Mouse (Mus musculus) testis, adult 2 months (tissue): ENCODE measurements around the gene Ivd.

Experiments
- CTCF ChIP-seq: fragments of 200-500 bp; IDR thresholded peaks from 2 replicates; pipeline ENCODE4 v1.5.1; 2012; ENCODE audit warnings: low read depth, mild to moderate bottlenecking, inconsistent platforms, low read length, moderate library complexity; ENCODE audit not compliant: control insufficient read depth, insufficient read depth, insufficient replicate concordance
- POLR2A ChIP-seq: fragments of 200-500 bp; IDR thresholded peaks from 2 replicates; pipeline ENCODE4 v1.6.1; 2012; ENCODE audit warnings: low read depth, mild to moderate bottlenecking, inconsistent platforms, low read length, moderate library complexity; ENCODE audit not compliant: control insufficient read depth

DNA sequence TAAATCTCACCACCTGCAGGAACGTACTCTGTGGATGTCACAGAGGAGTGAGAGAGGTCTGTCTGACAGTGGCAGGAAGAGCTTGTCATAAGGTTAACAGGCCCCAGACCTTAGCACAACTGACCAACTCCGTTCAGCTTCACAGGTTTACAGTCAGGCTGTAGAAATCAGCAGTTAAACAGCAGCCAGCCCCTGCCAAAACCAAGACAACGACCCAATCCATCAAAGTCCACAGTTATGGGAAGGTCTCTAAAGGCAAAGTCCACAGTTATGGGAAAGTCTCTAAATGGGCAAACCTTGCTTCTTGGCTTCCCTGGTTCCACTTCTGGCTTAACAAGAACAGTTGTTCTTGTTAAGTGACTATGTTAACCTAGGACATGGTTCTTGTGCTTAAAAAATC lies 17.3 kb upstream of the Ivd start:
- TF ChIP-seq CTCF (no peak), POLR2A (no peak)
